Mouse (Mus musculus) adrenal gland, postnatal 10 days (tissue): Measurements from ENCODE around the gene Vtn. TPM values are rescaled to one million over a fixed set of nuclear protein-coding genes. Genes with fewer than 3 reads are reported as not detected.

Experiments used
- DNase-seq: peaks from one replicate; pipeline ENCODE4 v3.0.0; 2021; ENCODE audit warnings: mixed read lengths
- long read RNA-seq, 2 experiments: library from polyadenylated mRNA; stranded (forward); transcript quantifications; one replicate each; pipeline ENCODE4 v2.0.0; 2021
- total RNA-seq, 2 experiments: library from RNA; stranded (reverse); gene quantifications; 2 replicates each; pipeline ENCODE4 v1.2.3; 2021

The Vtn gene
- total RNA-seq = 100 to 1,000 TPM; 229 to 546 TPM
- long read RNA-seq, experiment 1, transcript Vtn-204 (3 exons, 678 nt) = minor isoform, 12 of 626 reads
- long read RNA-seq, experiment 1, transcript Vtn-201 (8 exons, 1,744 nt) = major isoform, 514 of 626 reads
- long read RNA-seq, experiment 1, partial matches to known transcripts = 87 of 626 reads
- long read RNA-seq, experiment 1, other reads (novel, unspliced or antisense) = 13 of 626 reads
- long read RNA-seq, experiment 2, transcript Vtn-201 (8 exons, 1,744 nt) = major isoform, 15 of 18 reads
- long read RNA-seq, experiment 2, partial matches to known transcripts = 1 of 18 reads
- long read RNA-seq, experiment 2, other reads (novel, unspliced or antisense) = 2 of 18 reads

DNA sequence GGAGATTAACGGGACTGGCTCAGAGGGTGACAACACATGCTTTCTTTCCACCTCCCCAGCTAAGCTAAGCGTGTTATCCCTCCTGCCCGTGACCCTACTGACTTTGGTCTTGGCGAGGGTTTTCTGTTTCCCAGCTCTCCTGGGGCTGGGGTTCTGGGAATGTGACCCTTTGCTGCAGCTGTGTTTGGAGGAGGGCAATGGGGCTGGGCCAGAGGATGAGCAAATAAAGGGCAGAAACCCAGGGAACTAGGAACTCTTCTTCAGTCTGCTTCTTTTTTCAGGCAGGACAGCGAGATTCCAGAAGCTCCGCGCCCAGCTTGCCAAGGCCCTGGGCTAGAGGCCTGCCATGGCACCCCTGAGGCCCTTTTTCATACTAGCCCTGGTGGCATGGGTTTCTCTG, at the start of gene Vtn:
Gene Vtn (plus strand): TSS at position 88 of the 400 bp plus-strand sequence.
- no peak for DNase-seq

- DNase-seq = no peak
Observed at GRCm38 (mm10) chr11:78450337-78450736, 48.6 kb upstream of the Vtn start.

- peak; percentile 81 for DNase-seq
Observed at GRCm38 (mm10) chr11:78453675-78454074, 45.2 kb upstream of the Vtn start.

DNA sequence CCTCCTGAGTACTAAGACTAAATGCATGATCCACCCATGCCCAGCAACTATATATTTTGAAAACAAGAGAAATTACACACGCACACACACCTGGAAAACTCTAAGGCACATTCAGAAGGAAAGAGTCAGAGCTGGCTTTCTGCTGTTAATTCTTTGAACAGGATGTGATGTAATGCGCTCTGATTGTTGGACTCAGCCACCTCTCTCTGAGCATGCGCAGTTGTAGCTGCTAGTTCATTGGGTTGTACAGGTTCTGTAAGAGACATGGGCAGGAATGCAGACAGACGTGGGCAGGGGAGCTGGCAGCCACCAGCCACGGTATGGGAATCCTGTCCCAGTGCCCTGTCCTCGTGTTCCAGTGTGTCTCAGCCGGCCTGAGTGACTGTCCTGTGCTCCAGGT, 44.6 kb upstream of the Vtn start:
- DNase-seq = no peak

DNA sequence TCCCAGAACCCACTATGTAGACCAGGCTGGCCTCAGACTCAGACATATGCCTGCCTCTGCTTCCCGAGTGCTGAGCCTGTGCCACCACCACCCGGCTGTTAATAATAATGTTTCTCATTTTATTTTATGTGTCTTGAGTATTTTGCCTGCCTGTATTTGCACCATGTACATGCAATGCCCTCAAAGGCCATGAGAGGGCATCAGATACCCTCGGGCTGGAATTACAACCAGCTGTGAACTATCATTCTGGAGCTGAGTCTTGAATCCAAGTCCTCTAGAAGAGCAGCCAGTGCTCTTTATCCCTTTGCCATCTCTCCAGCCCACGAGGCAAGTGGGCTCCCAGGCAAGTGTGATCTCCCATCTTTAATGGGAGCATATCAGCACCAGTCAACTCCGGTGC, 43.6 kb upstream of the Vtn start:
- DNase-seq = peak; percentile 69

DNA sequence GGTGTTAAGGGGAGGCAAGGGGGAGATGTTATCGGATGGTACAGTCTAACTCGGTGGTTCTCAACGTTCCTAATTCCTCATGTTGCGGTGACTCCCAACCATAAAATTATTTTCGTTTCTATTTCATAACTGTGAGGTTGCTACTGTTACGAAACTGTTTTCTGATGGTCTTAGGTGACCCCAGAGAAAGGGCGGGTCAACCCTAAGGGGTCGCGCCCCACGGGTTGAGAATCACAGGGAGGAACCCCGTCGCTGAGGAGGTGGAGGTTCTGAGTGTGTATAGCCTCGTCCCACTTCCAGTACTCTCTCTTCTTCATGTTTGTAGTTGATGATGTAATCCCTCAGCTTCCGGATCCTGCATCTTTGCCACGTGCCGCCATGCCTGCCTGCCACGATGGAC, 40.2 kb upstream of the Vtn start:
- DNase-seq = no peak

DNA sequence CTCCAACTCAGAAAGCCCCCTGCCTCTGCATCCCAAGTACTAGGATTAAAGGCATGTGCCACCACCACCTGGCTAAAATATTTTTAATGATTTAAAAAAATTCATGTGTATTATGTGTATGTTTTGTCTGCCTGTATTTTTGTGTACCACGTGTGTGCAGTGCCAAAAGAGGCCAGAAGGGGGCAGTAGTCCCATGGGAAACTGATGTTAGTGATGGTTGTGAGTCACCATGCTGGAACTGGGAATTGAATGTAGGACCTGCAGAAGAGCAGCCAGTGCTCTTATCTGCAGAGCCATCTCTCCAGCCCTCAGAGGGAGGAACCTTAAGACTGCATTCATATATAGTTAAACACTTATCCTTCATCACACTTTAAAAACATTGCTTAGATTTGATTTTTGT, 37.0 kb upstream of the Vtn start:
- no peak for DNase-seq

- no peak for DNase-seq
Observed at GRCm38 (mm10) chr11:78462669-78463068, 36.2 kb upstream of the Vtn start.

DNA sequence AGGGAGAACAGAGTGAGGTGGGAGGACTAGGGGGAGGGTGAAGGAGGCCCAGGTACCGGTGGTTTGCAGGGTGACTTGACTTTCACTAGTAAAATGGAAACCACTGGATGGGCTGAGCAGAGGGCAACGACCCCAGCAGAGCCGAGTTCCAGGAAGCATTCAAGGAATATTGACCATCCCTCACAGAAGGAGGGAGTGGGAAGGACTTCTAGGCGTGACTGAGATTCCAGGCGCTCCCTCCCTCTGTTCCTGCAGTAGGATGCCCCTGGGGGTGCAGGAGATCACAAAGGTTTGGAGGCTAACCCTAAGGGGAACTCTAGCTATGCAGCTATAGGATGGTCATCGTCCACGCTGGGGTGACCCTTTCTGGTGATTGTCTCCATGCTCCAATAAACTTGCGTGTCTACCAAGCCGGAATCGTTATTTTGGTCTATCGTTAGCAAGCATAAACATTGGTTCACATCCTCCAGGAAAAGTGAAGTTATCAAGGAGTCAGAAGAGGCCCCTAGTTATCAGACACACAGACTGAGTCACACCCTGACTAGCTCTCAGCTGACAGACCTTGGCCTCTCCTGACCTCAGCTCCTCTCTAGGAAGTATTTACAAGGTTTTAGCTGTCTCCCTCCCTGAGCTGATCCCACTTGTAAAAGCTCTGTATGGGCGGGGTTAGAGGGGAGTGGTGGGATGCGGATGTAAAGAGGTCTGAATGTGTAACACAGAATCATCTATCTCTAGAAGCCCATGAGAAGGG, 35.4 kb upstream of the Vtn start:
- peak; percentile 28 for DNase-seq

DNA sequence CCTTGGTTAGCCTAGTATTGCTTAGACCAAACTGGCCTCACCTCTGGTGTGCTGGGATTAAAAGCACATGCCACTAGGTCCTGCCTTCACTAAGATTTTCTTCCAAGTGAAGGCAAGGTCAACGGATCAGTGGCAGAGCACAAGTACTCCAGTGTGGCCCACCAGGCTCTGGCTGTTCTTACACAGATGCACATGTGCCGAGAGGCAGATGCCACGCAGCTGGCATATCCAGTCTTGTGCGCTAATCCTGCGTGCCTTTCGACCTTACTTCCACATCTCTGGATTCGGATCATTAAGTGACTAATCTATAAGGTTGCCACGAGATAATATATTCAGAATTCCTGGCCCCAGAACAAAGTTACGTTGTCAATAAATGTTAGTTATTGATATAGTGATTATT, 33.8 kb upstream of the Vtn start:
- no peak for DNase-seq

- peak; percentile 94 for DNase-seq
Observed at GRCm38 (mm10) chr11:78465568-78466180, 33.2 kb upstream of the Vtn start, which contains the start of gene Slc46a1. TSS of gene Slc46a1 (plus strand) at chr11:78465697.

GRCm38 (mm10) chr11:78466242-78466912, 32.5 kb upstream of the Vtn start:
- peak; percentile 18 for DNase-seq

GRCm38 (mm10) chr11:78467515-78467914, 31.4 kb upstream of the Vtn start:
- DNase-seq = no peak

GRCm38 (mm10) chr11:78467932-78468331, 31.0 kb upstream of the Vtn start:
- DNase-seq = no peak

GRCm38 (mm10) chr11:78471326-78472103, 27.4 kb upstream of the Vtn start:
- peak; percentile 32 for DNase-seq

- no peak for DNase-seq
Observed at GRCm38 (mm10) chr11:78475289-78475688, 23.6 kb upstream of the Vtn start.

DNA sequence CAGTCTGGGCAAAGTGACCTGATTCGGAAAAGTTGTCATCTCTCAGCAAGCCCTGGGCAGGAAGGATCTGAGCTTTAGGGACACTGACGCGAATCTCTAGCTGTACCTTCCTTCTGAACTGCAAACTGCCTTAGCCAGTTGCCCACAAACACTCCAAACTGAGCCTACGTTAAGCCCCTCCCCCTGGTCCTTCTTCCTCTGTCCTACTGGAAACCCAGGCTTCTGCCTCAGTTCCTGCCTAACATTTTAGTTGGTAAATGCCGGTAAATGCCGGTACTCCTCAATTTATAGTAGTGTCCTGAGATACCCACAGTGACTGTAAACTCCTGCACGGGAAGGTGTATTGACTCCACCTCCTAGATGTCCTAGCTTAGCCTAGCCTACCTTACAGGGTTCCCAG, 15.3 kb upstream of the Vtn start:
- DNase-seq = no peak

DNA sequence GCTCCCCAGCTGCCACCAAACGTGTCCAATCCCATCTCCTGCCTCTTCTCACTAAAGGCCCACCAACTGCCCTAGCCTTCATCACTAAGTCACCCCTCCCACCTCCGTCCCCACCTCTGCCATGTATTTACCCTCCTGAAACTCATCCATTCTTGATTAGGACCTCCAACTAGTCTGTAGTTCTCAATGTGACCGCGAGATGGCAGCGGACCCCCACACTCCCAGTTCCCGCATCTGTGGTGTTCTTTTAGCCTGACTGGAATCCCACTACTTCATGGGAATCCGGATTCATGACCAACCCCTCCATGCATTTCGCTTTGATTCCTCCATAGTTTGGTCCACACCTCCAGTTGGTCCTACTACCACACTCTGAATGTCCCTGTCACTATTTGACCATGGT, 10.7 kb upstream of the Vtn start:
- DNase-seq = peak; percentile 81

- DNase-seq = peak; percentile 51
Observed at GRCm38 (mm10) chr11:78490781-78491241, 8.1 kb upstream of the Vtn start.

- peak; percentile 66 for DNase-seq
Observed at GRCm38 (mm10) chr11:78495904-78496303, 3.0 kb upstream of the Vtn start.

DNA sequence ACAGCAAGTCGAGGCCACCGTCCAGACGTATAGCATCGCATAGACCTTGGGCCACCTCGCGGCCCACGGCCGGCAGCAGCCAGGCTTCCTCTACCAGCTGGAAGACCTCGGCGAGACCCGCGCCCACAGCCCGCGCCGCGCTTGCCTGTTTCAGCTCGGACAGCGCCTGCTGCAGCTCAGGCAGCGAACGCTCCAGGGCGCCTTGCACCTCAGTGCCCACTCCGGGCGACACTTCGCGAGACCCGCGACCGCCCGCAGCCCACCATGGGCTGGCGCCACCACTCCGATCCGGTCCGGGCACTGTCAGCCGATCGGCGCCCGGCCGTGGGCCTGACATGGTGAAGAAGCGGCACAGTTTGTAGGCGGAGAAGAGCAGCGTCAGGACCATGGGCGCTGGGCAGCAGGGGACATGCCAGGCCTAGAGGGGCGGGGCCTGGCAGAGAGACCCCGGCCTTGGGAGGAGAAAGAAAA, 1.8 kb upstream of the Vtn start:
- DNase-seq = peak; percentile 58
